In the genomic region with DNA sequence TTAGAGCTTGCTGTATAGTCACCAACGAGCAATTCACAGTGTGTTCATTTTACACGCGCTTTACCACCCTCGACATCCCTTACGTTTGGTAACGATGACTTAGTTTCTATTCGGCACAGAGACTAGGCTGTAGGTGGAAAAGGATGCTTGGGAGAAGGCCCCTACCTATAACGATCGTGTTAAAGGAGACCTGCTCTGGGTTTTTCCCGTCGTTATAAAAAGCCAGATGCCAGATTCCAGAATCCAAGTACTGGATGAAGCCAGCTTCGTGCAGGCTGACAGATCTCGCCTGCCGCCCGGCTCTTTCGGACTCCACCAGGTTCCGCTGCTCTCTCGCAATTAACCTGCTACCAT, we compare ENCODE assay signal across 25 mouse cellular contexts.
DNase-seq lines count a peak whose midpoint lies in the region; ATAC-seq lines count a peak whose summit lies in the region.
"Had no signal": no experiment of that assay in that cellular context is flagged by ENCODE, and none has a peak within 500 bp of the region (broad histone marks: within the 10 kb centered on the region; RNA-seq: fewer than 3 reads in every experiment).

No protein-coding gene starts in this region.

- H3K9ac ChIP-seq in hindbrain, embryonic 11.5 days (ENCODE audit: low read depth, low read length) = no peak overlapping the region
- no peak overlapping the region for H3K9ac ChIP-seq in hindbrain, embryonic 12.5 days
- H3K9ac ChIP-seq in hindbrain, embryonic 15.5 days = no peak overlapping the region
- no peak overlapping the region for H3K9ac ChIP-seq in midbrain, embryonic 16.5 days (ENCODE audit: low read depth, low read length)
- H3K9ac ChIP-seq: kidney, embryonic 15.5 days; limb, embryonic 15.5 days; liver, embryonic 14.5 days; lung, embryonic 15.5 days had no signal

- no peak for ATAC-seq in hindbrain, embryonic 11.5 days (ENCODE audit: low FRiP score)
- no peak for ATAC-seq in hindbrain, embryonic 12.5 days (ENCODE audit: low FRiP score)
- ATAC-seq in hindbrain, embryonic 15.5 days (ENCODE audit: low FRiP score, low read depth) = no peak
- ATAC-seq in midbrain, embryonic 16.5 days = 0 out of 2 replicates have a peak, but pooled peaks have one; percentile 8
- ATAC-seq in megakaryocyte progenitor cell, adult 5-6 weeks (replicated peaks; ENCODE audit: poor library complexity) = no peak
- ATAC-seq: activated CD4-positive, CD25-positive, alpha-beta regulatory T cell, adult 4 months; intestine, postnatal 0 days had no signal

- H3K27me3 ChIP-seq in hindbrain, embryonic 11.5 days (ENCODE audit: control insufficient read depth, insufficient read depth, low read length) = no peaks in the 10 kb centered on the region
- H3K27me3 ChIP-seq in hindbrain, embryonic 12.5 days = 0 out of 2 replicates have a peak, but pooled peaks cover 3% of the 10 kb centered on the region
- no peaks in the 10 kb centered on the region for H3K27me3 ChIP-seq in hindbrain, embryonic 15.5 days
- peaks cover 54% of the 10 kb centered on the region for H3K27me3 ChIP-seq in midbrain, embryonic 10.5 days (ENCODE audit: low read depth, poor library complexity, severe bottlenecking)
- H3K27me3 ChIP-seq in midbrain, embryonic 16.5 days (ENCODE audit: control insufficient read depth, insufficient read depth, low read depth, low read length) = no peaks in the 10 kb centered on the region
- H3K27me3 ChIP-seq: kidney, embryonic 15.5 days; limb, embryonic 15.5 days; lung, embryonic 15.5 days had no signal

- peak; percentile 7 for DNase-seq in hindbrain, embryonic 11.5 days (ENCODE audit: low spot score)
- DNase-seq in midbrain, embryonic 10.5 days (ENCODE audit: low spot score) = no peak
- no peak for DNase-seq in c-Kit-positive CD71-positive TER-119-positive erythroid progenitor cells, embryonic 14.5 days (ENCODE audit: low spot score)
- DNase-seq in heart, postnatal 14 days = no peak
- DNase-seq: adrenal gland, postnatal 14 days; cerebellum, adult 9-10 months; gastrocnemius, postnatal 14 days; heart, adult 11 months; kidney, postnatal 4 days; layer of hippocampus, adult 9-11 months; lung, postnatal 36 days; spleen, adult 18-20 months; thymus, postnatal 14 days had no signal

- H3K4me2 ChIP-seq in hindbrain, embryonic 11.5 days (replicated peaks; ENCODE audit: low read depth, low read length) = no peak overlapping the region
- H3K4me2 ChIP-seq in hindbrain, embryonic 12.5 days (replicated peaks) = no peak overlapping the region
- 0 out of 2 replicates have a peak overlapping the region, but pooled peaks have one; percentile 50 for H3K4me2 ChIP-seq in hindbrain, embryonic 15.5 days
- peak overlapping the region; percentile 53; the same call in 1 of the 2 replicates for H3K4me2 ChIP-seq in midbrain, embryonic 16.5 days (ENCODE audit: low read length)
- H3K4me2 ChIP-seq: heart, embryonic 11.5 days; kidney, embryonic 15.5 days; limb, embryonic 15.5 days; lung, embryonic 15.5 days had no signal

- 80% methylated on average over 18 of the region's 18 CpGs for WGBS in hindbrain, embryonic 11.5 days
- WGBS in hindbrain, embryonic 12.5 days = 81% methylated on average over 18 of the region's 18 CpGs
- WGBS in hindbrain, embryonic 15.5 days = 71% methylated on average over 18 of the region's 18 CpGs
- 83% methylated on average over 18 of the region's 18 CpGs for WGBS in midbrain, embryonic 10.5 days
- WGBS in midbrain, embryonic 16.5 days = 58% methylated on average over 18 of the region's 18 CpGs

- H3K4me1 ChIP-seq in hindbrain, embryonic 11.5 days (replicated peaks; ENCODE audit: control insufficient read depth, insufficient read depth, low read length) = no peaks in the 10 kb centered on the region
- peaks cover 15% of the 10 kb centered on the region for H3K4me1 ChIP-seq in hindbrain, embryonic 12.5 days
- peaks cover 19% of the 10 kb centered on the region for H3K4me1 ChIP-seq in hindbrain, embryonic 15.5 days (replicated peaks)
- peaks cover 49% of the 10 kb centered on the region for H3K4me1 ChIP-seq in midbrain, embryonic 10.5 days
- peaks cover 13% of the 10 kb centered on the region; the same call in 1 of the 2 replicates for H3K4me1 ChIP-seq in midbrain, embryonic 16.5 days (ENCODE audit: control insufficient read depth, insufficient read depth, low read length)
- H3K4me1 ChIP-seq: limb, embryonic 15.5 days; lung, embryonic 15.5 days had no signal

- no peaks in the 10 kb centered on the region for H3K36me3 ChIP-seq in hindbrain, embryonic 11.5 days (ENCODE audit: control insufficient read depth, insufficient read depth, low read length)
- no peaks in the 10 kb centered on the region for H3K36me3 ChIP-seq in hindbrain, embryonic 12.5 days
- no peaks in the 10 kb centered on the region for H3K36me3 ChIP-seq in hindbrain, embryonic 15.5 days
- peaks cover 16% of the 10 kb centered on the region for H3K36me3 ChIP-seq in midbrain, embryonic 10.5 days
- H3K36me3 ChIP-seq in midbrain, embryonic 16.5 days (ENCODE audit: control insufficient read depth, insufficient read depth, low read length) = no peaks in the 10 kb centered on the region; the same call in 1 of the 2 replicates
- H3K36me3 ChIP-seq: lung, embryonic 15.5 days had no signal

- intact Hi-C loops in heart, postnatal 14 days (cut with DNase I) = no loop called here

- no peak overlapping the region for H3K4me3 ChIP-seq in hindbrain, embryonic 11.5 days (ENCODE audit: low read depth, low read length)
- no peak overlapping the region for H3K4me3 ChIP-seq in hindbrain, embryonic 12.5 days
- no peak overlapping the region for H3K4me3 ChIP-seq in hindbrain, embryonic 15.5 days
- no peak overlapping the region for H3K4me3 ChIP-seq in midbrain, embryonic 10.5 days
- H3K4me3 ChIP-seq in midbrain, embryonic 16.5 days (ENCODE audit: low read depth, low read length) = no peak overlapping the region
- H3K4me3 ChIP-seq: kidney, embryonic 15.5 days; limb, embryonic 15.5 days; lung, embryonic 15.5 days; myocyte had no signal

- peak overlapping the region; percentile 63 for H3K27ac ChIP-seq in hindbrain, embryonic 11.5 days (ENCODE audit: low read depth, low read length)
- no peak overlapping the region for H3K27ac ChIP-seq in hindbrain, embryonic 12.5 days
- H3K27ac ChIP-seq in hindbrain, embryonic 15.5 days (replicated peaks) = 0 out of 2 replicates have a peak overlapping the region, but pooled peaks have one; percentile 25
- peak overlapping the region; percentile 72 for H3K27ac ChIP-seq in midbrain, embryonic 10.5 days (replicated peaks)
- no peak overlapping the region for H3K27ac ChIP-seq in midbrain, embryonic 16.5 days (ENCODE audit: low read length)
- H3K27ac ChIP-seq: kidney, embryonic 15.5 days; limb, embryonic 15.5 days; liver, embryonic 14.5 days; lung, embryonic 15.5 days had no signal

- no peaks in the 10 kb centered on the region for H3K9me3 ChIP-seq in hindbrain, embryonic 11.5 days (ENCODE audit: control insufficient read depth, low read length)
- H3K9me3 ChIP-seq in hindbrain, embryonic 12.5 days (replicated peaks) = no peaks in the 10 kb centered on the region
- H3K9me3 ChIP-seq in hindbrain, embryonic 15.5 days = no peaks in the 10 kb centered on the region
- H3K9me3 ChIP-seq in midbrain, embryonic 10.5 days (replicated peaks) = no peaks in the 10 kb centered on the region
- H3K9me3 ChIP-seq in midbrain, embryonic 16.5 days (replicated peaks; ENCODE audit: control insufficient read depth, low read length, poor library complexity, severe bottlenecking) = no peaks in the 10 kb centered on the region
- H3K9me3 ChIP-seq: kidney, embryonic 15.5 days; limb, embryonic 15.5 days; lung, embryonic 15.5 days had no signal

Comparison
In these comparisons a context has a peak if more than half of its experiments do, and no peak if none do; other contexts are left out.
1. H3K27ac ChIP-seq: peak in hindbrain, embryonic 11.5 days (single experiment), hindbrain, embryonic 15.5 days (single experiment) and midbrain, embryonic 10.5 days (single experiment); none in hindbrain, embryonic 12.5 days (single experiment) and midbrain, embryonic 16.5 days (single experiment).
2. H3K4me2 ChIP-seq: peak in hindbrain, embryonic 15.5 days (single experiment) and midbrain, embryonic 16.5 days (single experiment); none in hindbrain, embryonic 11.5 days (single experiment) and hindbrain, embryonic 12.5 days (single experiment).